Mouse (Mus musculus) midbrain, embryonic 16.5 days (tissue): Measurements from ENCODE around the gene Nubpl. TPM values are rescaled to one million over a fixed set of nuclear protein-coding genes. Genes with fewer than 3 reads are reported as not detected.

Source experiments
- ATAC-seq: fragments of 200-750 bp; cut with Nextera tagmentation; 2 replicates; pipeline ENCODE4 v1.8.0; 2017; ENCODE audit warnings: moderate TSS enrichment
- H3K27ac ChIP-seq: fragments of 300-500 bp; sonication (generic); 2 replicates; pipeline ENCODE4 v1.5.1; 2014; ENCODE audit warnings: mild to moderate bottlenecking, low read length, mixed read lengths
- H3K27me3 ChIP-seq: fragments of 300-500 bp; sonication (generic); 2 replicates; pipeline ENCODE4 v1.6.1; 2014; ENCODE audit warnings: low read depth, low read length, mixed read lengths; ENCODE audit not compliant: control insufficient read depth, insufficient read depth
- H3K36me3 ChIP-seq: fragments of 300-500 bp; sonication (generic); 2 replicates; pipeline ENCODE4 v1.6.1; 2014; ENCODE audit warnings: mild to moderate bottlenecking, low read length, moderate library complexity, mixed read lengths; ENCODE audit not compliant: control insufficient read depth, insufficient read depth
- H3K4me1 ChIP-seq: fragments of 300-500 bp; sonication (generic); 2 replicates; pipeline ENCODE4 v1.6.1; 2014; ENCODE audit warnings: mild to moderate bottlenecking, low read length, mixed read lengths; ENCODE audit not compliant: control insufficient read depth, insufficient read depth
- H3K4me2 ChIP-seq: fragments of 300-500 bp; sonication (generic); 2 replicates; pipeline ENCODE4 v1.6.1; 2014; ENCODE audit warnings: mild to moderate bottlenecking, low read length, mixed read lengths
- H3K4me3 ChIP-seq: fragments of 300-500 bp; sonication (generic); 2 replicates; pipeline ENCODE4 v1.5.1; 2014; ENCODE audit warnings: low read depth, mild to moderate bottlenecking, low read length, moderate library complexity, mixed read lengths
- H3K9ac ChIP-seq: fragments of 300-500 bp; sonication (generic); 2 replicates; pipeline ENCODE4 v1.6.1; 2014; ENCODE audit warnings: low read depth, low read length, mixed read lengths
- H3K9me3 ChIP-seq: fragments of 300-500 bp; sonication (generic); replicated peaks from 2 replicates; pipeline ENCODE4 v1.6.1; 2014; ENCODE audit warnings: mild to moderate bottlenecking, low read length, mixed read lengths; ENCODE audit not compliant: control insufficient read depth, poor library complexity, severe bottlenecking
- WGBS: fragments of 180-500 bp; shearing (Covaris S2); extraction: QIAGEN DNeasy Blood & Tissue Kit; methylation state at CpG from one replicate; pipeline ENCODE4 v1.1.7; 2014; 5-methylcytosine and 5-hydroxymethylcytosine counted together
- polyA plus RNA-seq: library from polyadenylated mRNA; unstranded; fragments of >200 nt; fragmentation: Nextera tagmentation; extraction: Ambion mirVana; gene quantifications from 2 replicates; pipeline ENCODE4 v1.2.1, GENCODE M21; 2015

The Nubpl gene
- polyA plus RNA-seq, 1 experiment from 2014 or later: 7.7 TPM

DNA sequence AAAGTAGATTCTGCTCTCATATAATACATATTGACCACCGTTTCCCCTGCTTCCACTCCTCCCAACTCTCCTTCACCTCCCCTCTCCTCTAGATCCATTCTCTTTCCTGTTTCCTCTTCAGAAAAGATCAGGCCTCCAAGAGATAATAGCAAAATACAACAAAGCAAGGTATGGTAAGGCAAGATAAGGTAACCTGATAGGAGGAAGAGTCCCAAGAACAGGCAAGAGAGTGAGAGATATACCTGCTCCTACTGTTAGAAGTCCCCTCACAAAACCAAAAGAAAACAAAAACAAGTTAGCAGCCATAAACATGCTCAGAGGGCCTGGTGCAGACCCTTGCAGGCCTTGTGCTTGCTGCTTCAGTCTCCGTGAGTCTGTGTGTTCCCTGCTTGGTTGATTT is 49.1 kb downstream of the Nubpl start:
- H3K9me3 ChIP-seq: no peaks in the 10 kb centered on the region
- WGBS: 92% methylated on average over 2 of the region's 2 CpGs
- H3K36me3 ChIP-seq: no peaks in the 10 kb centered on the region
- H3K4me3 ChIP-seq: no peak overlapping the region
- no peak for ATAC-seq
- H3K4me2 ChIP-seq: no peak overlapping the region
- no peak overlapping the region for H3K27ac ChIP-seq
- no peaks in the 10 kb centered on the region for H3K4me1 ChIP-seq
- no peaks in the 10 kb centered on the region; the same call in 1 of the 2 replicates for H3K27me3 ChIP-seq
- H3K9ac ChIP-seq: no peak overlapping the region

DNA sequence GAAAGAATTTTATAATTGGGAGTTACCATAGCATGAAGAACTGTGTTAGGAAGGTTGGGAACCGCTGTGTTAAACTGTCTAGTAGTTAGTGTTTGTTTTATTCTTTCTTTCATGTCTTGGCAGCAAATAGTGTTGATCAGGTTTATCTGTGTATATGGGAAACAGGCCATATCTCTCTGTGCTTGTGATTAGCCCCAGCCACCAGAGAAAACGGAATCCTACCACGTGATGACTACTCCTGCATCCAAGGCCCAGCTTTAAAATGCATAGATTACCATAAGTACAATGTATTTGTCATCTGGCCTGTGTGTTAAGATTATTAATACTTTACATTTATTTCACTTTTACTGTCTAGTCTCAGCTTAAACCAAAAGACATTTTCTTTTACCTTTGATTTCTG is 51.9 kb downstream of the Nubpl start:
- ATAC-seq: no peak
- 85% methylated on average over 3 of the region's 3 CpGs for WGBS
- no peaks in the 10 kb centered on the region for H3K9me3 ChIP-seq
- no peak overlapping the region for H3K9ac ChIP-seq
- no peaks in the 10 kb centered on the region for H3K36me3 ChIP-seq
- H3K4me1 ChIP-seq: no peaks in the 10 kb centered on the region
- no peaks in the 10 kb centered on the region; the same call in 1 of the 2 replicates for H3K27me3 ChIP-seq
- no peak overlapping the region for H3K4me3 ChIP-seq
- H3K27ac ChIP-seq: no peak overlapping the region
- H3K4me2 ChIP-seq: no peak overlapping the region

DNA sequence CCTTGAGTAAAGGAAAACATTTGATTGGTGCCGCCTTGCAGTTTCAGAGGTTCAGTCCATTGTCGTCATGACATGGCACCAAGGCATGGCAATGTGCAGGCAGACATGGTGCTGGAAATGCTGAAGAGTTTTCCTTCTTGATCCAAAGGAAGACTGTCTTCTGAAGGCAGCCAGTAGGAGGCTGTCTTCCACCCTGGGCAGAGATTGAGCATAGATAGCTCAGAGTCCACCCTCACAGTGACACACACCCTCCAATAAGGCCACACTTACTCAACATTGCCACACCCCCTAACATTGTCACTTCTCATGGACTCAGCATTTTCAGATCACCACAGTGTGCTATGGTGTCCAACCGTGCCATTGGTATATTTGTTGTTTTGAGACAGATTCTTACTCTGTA is 54.5 kb downstream of the Nubpl start:
- 95% methylated on average over 3 of the region's 3 CpGs for WGBS
- no peaks in the 10 kb centered on the region for H3K27me3 ChIP-seq

DNA sequence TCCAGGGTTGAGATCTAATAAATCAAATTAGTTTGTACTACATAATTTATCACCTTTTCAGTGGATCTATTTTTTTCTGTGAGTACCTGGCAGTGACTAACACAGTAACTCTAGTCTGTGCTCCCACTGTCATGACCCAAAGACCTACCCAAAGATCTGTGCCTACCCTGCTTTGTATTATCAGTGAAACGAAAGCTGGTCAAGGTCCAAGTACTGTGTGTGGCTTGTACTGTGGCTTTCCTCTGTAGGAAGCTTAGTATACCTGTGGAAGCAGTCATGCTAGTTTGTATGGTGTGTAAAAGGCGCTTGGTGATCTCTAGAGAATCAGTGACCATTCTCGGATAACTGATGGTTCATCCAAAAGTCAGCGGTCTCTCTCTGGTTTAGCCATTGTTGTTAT is 57.4 kb downstream of the Nubpl start:
- no peaks in the 10 kb centered on the region for H3K36me3 ChIP-seq
- no peak overlapping the region for H3K4me2 ChIP-seq
- no peak for ATAC-seq
- H3K9ac ChIP-seq: no peak overlapping the region
- H3K9me3 ChIP-seq: no peaks in the 10 kb centered on the region
- H3K27ac ChIP-seq: no peak overlapping the region
- H3K27me3 ChIP-seq: no peaks in the 10 kb centered on the region
- WGBS: 96% methylated on average over 4 of the region's 4 CpGs
- no peaks in the 10 kb centered on the region for H3K4me1 ChIP-seq
- no peak overlapping the region for H3K4me3 ChIP-seq

More for the DNA sequence above, 54.5 kb downstream of the Nubpl start:
- no peak overlapping the region for H3K4me2 ChIP-seq
- no peaks in the 10 kb centered on the region for H3K36me3 ChIP-seq
- no peak overlapping the region for H3K4me3 ChIP-seq
- H3K9me3 ChIP-seq: no peaks in the 10 kb centered on the region
- H3K9ac ChIP-seq: no peak overlapping the region
- ATAC-seq: no peak
- H3K27ac ChIP-seq: no peak overlapping the region
- no peaks in the 10 kb centered on the region for H3K4me1 ChIP-seq

DNA sequence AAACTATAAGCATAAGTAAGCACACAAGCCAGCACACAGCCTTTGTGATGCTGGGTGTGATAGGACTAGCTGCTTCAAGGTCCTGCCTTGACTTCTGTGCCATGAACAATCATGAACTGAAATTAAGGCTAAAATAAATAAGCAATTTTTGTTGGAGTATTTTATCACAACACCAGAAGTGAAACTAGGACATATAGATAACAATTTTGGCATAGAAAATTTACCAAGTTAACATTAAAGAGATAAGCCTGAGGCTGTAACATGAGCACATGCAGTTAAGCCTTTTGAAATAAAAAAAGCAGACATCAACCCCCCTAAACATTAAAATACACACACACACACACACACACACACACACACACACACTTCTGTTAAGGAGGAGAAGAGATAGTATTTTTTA is 66.9 kb downstream of the Nubpl start:
- no peak for ATAC-seq
- Histone ChIP-seq H3K9ac (no peak overlapping the region), H3K4me3 (no peak overlapping the region), H3K4me1 (no peaks in the 10 kb centered on the region), H3K36me3 (no peaks in the 10 kb centered on the region), H3K4me2 (no peak overlapping the region), H3K9me3 (no peaks in the 10 kb centered on the region), H3K27me3 (no peaks in the 10 kb centered on the region), H3K27ac (no peak overlapping the region)

DNA sequence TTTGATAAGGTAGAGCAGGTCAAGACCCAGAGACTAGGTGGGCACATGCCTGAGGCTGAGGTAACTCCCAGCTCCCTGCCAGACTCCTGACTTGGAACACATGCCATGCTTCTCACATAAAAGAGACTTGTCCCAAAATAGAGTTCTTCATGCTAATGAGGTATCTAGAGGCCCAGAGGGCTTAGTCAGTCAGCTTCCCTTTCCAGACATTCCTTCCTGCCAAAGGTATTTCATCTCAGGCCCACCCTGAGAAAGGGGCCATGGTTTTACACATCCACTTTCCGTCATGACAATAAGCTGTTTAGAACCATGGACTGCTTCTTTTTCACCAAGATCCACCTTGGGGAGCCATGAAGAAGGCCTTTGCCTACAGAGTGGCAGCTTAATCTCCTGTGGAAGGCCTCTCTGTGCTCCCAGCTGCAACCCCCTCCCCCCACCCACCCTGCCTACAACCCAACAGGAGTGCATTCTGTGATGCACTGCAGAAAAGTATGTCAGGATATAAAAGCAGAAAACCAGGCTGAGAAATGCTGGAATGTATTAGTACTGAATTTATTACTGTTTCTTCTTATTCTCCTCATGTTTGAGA is 88.8 kb downstream of the Nubpl start:
- 7% methylated on average over 1 of the region's 1 CpGs for WGBS
- no peaks in the 10 kb centered on the region for H3K27me3 ChIP-seq
- peak overlapping the region; percentile 10 for H3K27ac ChIP-seq
- peak; percentile 65; the same call in 1 of the 2 replicates for ATAC-seq
- no peaks in the 10 kb centered on the region for H3K9me3 ChIP-seq
- no peak overlapping the region for H3K9ac ChIP-seq
- peaks cover 11% of the 10 kb centered on the region for H3K4me1 ChIP-seq
- no peak overlapping the region for H3K4me3 ChIP-seq
- H3K36me3 ChIP-seq: no peaks in the 10 kb centered on the region
- no peak overlapping the region for H3K4me2 ChIP-seq

DNA sequence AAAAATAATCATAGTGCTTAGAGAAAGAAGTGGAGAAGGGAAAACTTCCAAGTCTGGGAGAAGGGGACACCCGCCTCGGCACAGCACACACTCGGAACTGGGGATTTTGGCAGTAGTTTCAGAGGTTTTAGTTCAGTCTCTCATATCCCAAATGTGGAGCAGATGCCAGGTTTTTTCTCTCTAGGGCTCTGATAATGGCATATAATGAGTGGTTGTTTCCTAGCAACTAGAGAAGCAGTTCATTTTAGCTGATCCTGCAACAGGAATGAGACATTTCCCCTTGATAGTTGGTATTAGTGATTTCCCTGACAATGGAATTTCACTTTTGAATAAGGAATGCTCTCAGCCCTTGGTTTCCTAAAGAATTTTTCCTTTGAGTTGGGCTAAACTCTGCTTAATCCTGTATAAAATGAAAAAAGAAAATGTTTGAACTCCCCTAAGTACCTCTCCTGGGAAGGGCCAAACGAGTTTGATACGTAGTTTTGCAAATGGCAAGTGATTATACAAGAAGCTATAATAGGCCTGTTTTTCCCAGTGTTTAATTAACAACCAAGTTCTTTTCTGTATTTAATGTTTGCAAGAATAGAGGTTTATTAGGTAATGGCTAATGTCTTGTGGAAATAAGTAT is 89.5 kb downstream of the Nubpl start:
- H3K9me3 ChIP-seq: no peaks in the 10 kb centered on the region
- no peaks in the 10 kb centered on the region for H3K36me3 ChIP-seq
- no peaks in the 10 kb centered on the region for H3K27me3 ChIP-seq
- H3K4me1 ChIP-seq: peaks cover 11% of the 10 kb centered on the region
- no peak overlapping the region for H3K4me3 ChIP-seq
- WGBS: 9% methylated on average over 5 of the region's 5 CpGs
- no peak overlapping the region for H3K9ac ChIP-seq
- no peak overlapping the region for H3K4me2 ChIP-seq
- peak overlapping the region; percentile 58; the same call in 1 of the 2 replicates for H3K27ac ChIP-seq
- peak; percentile 88 for ATAC-seq

DNA sequence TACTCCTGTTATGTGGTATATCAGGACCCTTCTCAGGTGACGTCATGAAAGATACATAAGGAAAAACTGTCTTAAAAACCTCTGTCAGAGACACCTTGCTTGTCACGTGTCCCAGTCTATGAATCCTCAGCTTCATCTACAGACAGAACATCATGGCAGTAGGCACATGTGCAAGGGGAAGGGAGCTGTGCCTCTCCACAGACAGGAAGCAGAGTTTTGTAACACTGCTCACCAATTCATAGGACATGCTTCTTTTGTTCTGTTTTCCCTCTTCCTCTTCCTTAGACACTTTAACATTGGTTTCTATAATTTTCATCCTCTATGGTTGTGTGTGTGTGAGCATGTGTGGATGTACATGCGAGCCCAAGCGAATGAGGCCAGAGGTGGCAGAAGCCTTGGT is 100.9 kb downstream of the Nubpl start:
- no peak overlapping the region for H3K4me3 ChIP-seq
- no peaks in the 10 kb centered on the region for H3K9me3 ChIP-seq
- no peaks in the 10 kb centered on the region for H3K36me3 ChIP-seq
- H3K4me1 ChIP-seq: no peaks in the 10 kb centered on the region
- no peaks in the 10 kb centered on the region for H3K27me3 ChIP-seq
- ATAC-seq: no peak
- H3K9ac ChIP-seq: no peak overlapping the region
- WGBS: 87% methylated on average over 4 of the region's 4 CpGs
- no peak overlapping the region for H3K4me2 ChIP-seq
- H3K27ac ChIP-seq: no peak overlapping the region

DNA sequence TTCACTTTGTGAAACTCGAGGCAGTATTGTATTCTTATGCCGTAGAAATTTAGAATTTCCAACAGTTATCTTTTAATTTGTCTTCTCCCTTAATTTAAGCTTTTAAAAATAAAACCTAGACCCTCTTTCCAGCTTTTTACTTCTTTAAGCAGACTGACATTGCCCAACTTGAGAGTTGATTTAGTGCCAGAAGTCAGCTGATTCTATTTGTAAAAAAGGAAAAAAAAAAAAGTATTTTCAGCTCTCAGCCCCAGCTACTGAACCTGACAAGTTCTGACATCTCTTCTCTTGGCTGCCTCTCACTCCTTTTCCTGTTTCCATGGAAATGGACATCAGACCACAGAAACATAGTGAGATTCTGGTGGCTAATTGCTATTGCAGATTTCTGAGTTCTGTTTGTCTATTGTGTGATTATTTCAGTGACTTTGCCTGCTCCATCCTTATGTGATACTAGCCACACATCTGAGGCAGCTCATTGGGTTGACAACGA is 111.6 kb downstream of the Nubpl start:
- Histone ChIP-seq H3K4me2 (no peak overlapping the region), H3K27ac (peak overlapping the region; percentile 46; the same call in 1 of the 2 replicates), H3K36me3 (no peaks in the 10 kb centered on the region), H3K4me1 (peaks cover 3% of the 10 kb centered on the region; the same call in 1 of the 2 replicates), H3K9me3 (no peaks in the 10 kb centered on the region), H3K27me3 (no peaks in the 10 kb centered on the region), H3K4me3 (no peak overlapping the region), H3K9ac (no peak overlapping the region)
- no peak; the same call in 1 of the 2 replicates for ATAC-seq
- WGBS: 81% methylated on average over 3 of the region's 3 CpGs
